Comparison of ENCODE assay signal across 36 mouse cellular contexts in the genomic region with DNA sequence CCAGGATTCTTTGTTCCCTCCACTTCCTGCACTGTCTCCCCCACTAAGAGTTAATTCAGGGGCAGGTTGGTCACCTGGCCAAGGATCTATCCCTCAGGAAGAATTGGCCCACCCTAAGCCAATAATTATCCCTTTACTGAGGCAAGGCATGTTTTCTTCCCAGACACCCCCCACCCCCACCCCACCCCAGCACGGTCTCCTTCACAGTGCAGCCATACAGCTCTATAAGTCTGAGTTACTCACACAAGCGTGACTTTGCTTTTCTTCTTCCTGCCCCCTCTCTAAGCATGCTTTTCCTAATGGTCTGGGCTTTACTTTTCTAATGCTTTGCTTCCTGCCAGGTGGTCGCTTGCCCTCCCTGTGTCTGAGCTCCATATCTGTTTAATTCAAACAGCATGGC. TPM values are rescaled to one million over a fixed set of nuclear protein-coding genes. Genes with fewer than 3 reads are reported as not detected.
DNase-seq lines count a peak whose midpoint lies in the region; ATAC-seq lines count a peak whose summit lies in the region.
"Had no signal": no experiment of that assay in that cellular context is flagged by ENCODE, and none has a peak within 500 bp of the region (broad histone marks: within the 10 kb centered on the region; RNA-seq: fewer than 3 reads in every experiment).

No protein-coding gene starts in this region.

- no peak overlapping the region for H3K4me3 ChIP-seq in kidney, embryonic 16.5 days (ENCODE audit: low read length)
- no peak overlapping the region for H3K4me3 ChIP-seq in embryonic facial prominence, embryonic 14.5 days (ENCODE audit: low read depth, low read length)
- H3K4me3 ChIP-seq in hindbrain, embryonic 13.5 days, result no peak overlapping the region
- H3K4me3 ChIP-seq: embryonic facial prominence, embryonic 15.5 days; forebrain, embryonic 13.5 days; gastrocnemius, adult 2 months; layer of hippocampus, adult 2 months; left cerebral cortex, adult 2 months; neural tube, embryonic 15.5 days had no signal

- no peak overlapping the region for H3K9ac ChIP-seq in kidney, embryonic 16.5 days (replicated peaks; ENCODE audit: low read length)
- no peak overlapping the region for H3K9ac ChIP-seq in embryonic facial prominence, embryonic 14.5 days (ENCODE audit: low read depth, low read length)
- H3K9ac ChIP-seq in hindbrain, embryonic 13.5 days, result no peak overlapping the region
- H3K9ac ChIP-seq: embryonic facial prominence, embryonic 15.5 days; forebrain, embryonic 13.5 days; hindbrain, embryonic 14.5 days; liver, embryonic 14.5 days; neural tube, embryonic 15.5 days had no signal

- H3K4me2 ChIP-seq in kidney, embryonic 16.5 days (replicated peaks; ENCODE audit: low read depth, low read length), result no peak overlapping the region
- no peak overlapping the region for H3K4me2 ChIP-seq in embryonic facial prominence, embryonic 14.5 days (ENCODE audit: low read depth, low read length)
- no peak overlapping the region for H3K4me2 ChIP-seq in hindbrain, embryonic 13.5 days
- H3K4me2 ChIP-seq: embryonic facial prominence, embryonic 15.5 days; forebrain, embryonic 13.5 days; heart, embryonic 11.5 days; hindbrain, embryonic 14.5 days; neural tube, embryonic 15.5 days had no signal

- no peaks in the 10 kb centered on the region for H3K27me3 ChIP-seq in kidney, embryonic 16.5 days (ENCODE audit: insufficient read depth, low read length)
- H3K27me3 ChIP-seq in embryonic facial prominence, embryonic 14.5 days (replicated peaks; ENCODE audit: control insufficient read depth, insufficient read depth, low read length), result no peaks in the 10 kb centered on the region
- H3K27me3 ChIP-seq in hindbrain, embryonic 13.5 days, result no peaks in the 10 kb centered on the region
- H3K27me3 ChIP-seq: embryonic facial prominence, embryonic 15.5 days; forebrain, embryonic 13.5 days; neural tube, embryonic 15.5 days had no signal

- no peaks in the 10 kb centered on the region for H3K9me3 ChIP-seq in kidney, embryonic 16.5 days (ENCODE audit: low read length)
- H3K9me3 ChIP-seq in embryonic facial prominence, embryonic 14.5 days (ENCODE audit: control insufficient read depth, low read length), result no peaks in the 10 kb centered on the region
- no peaks in the 10 kb centered on the region for H3K9me3 ChIP-seq in hindbrain, embryonic 13.5 days
- H3K9me3 ChIP-seq: embryonic facial prominence, embryonic 15.5 days; forebrain, embryonic 13.5 days; neural tube, embryonic 15.5 days had no signal

- no peaks in the 10 kb centered on the region for H3K36me3 ChIP-seq in kidney, embryonic 16.5 days (ENCODE audit: insufficient read depth, low read length)
- no peaks in the 10 kb centered on the region for H3K36me3 ChIP-seq in embryonic facial prominence, embryonic 14.5 days (ENCODE audit: control insufficient read depth, insufficient read depth, low read length)
- H3K36me3 ChIP-seq in hindbrain, embryonic 13.5 days, result no peaks in the 10 kb centered on the region
- H3K36me3 ChIP-seq: embryonic facial prominence, embryonic 15.5 days; neural tube, embryonic 15.5 days had no signal

- no peak overlapping the region for H3K27ac ChIP-seq in kidney, embryonic 16.5 days (ENCODE audit: low read length)
- H3K27ac ChIP-seq in embryonic facial prominence, embryonic 14.5 days (replicated peaks; ENCODE audit: low read depth, low read length), result no peak overlapping the region
- H3K27ac ChIP-seq in hindbrain, embryonic 13.5 days, result no peak overlapping the region
- H3K27ac ChIP-seq: embryonic facial prominence, embryonic 15.5 days; forebrain, embryonic 13.5 days; gastrocnemius, adult 2 months; hindbrain, embryonic 14.5 days; layer of hippocampus, adult 2 months; left cerebral cortex, adult 2 months; liver, embryonic 14.5 days; macrophage; neural tube, embryonic 15.5 days had no signal

- 36% methylated on average over 3 of the region's 3 CpGs for WGBS in kidney, embryonic 16.5 days
- 40% methylated on average over 3 of the region's 3 CpGs for WGBS in embryonic facial prominence, embryonic 14.5 days
- WGBS in hindbrain, embryonic 13.5 days, result 75% methylated on average over 3 of the region's 3 CpGs

- DNase-seq in heart, adult 11 months, result peak; percentile 31
- no peak for DNase-seq in heart, adult 18-20 months
- no peak for DNase-seq in kidney, adult 8-10 months
- DNase-seq in embryonic facial prominence, embryonic 14.5 days (ENCODE audit: low spot score), result no peak
- no peak for DNase-seq in urinary bladder, postnatal 14 days (ENCODE audit: low spot score)
- DNase-seq: cerebellum, adult 18-20 months; cerebellum, postnatal 10 days; gastrocnemius, adult 2 months; heart, postnatal 36 days; kidney, adult 18-20 months; kidney, postnatal 14 days; liver; lung, adult 2 months; lung, postnatal 10 days; midbrain, embryonic 14.5 days; retina, postnatal 1 day; right cerebral cortex, postnatal 14 days had no signal

- peaks cover 16% of the 10 kb centered on the region for H3K4me1 ChIP-seq in kidney, embryonic 16.5 days (ENCODE audit: insufficient read depth, low read length)
- H3K4me1 ChIP-seq in embryonic facial prominence, embryonic 14.5 days (ENCODE audit: control insufficient read depth, insufficient read depth, low read length), result peaks cover 8% of the 10 kb centered on the region; the same call in 1 of the 2 replicates
- H3K4me1 ChIP-seq in hindbrain, embryonic 13.5 days (replicated peaks), result no peaks in the 10 kb centered on the region
- H3K4me1 ChIP-seq: forebrain, embryonic 13.5 days; neural tube, embryonic 15.5 days had no signal

- ATAC-seq in kidney, embryonic 16.5 days (ENCODE audit: low FRiP score, low TSS enrichment), result 0 out of 2 replicates have a peak, but pooled peaks have one; percentile 52
- peak; percentile 19; the same call in 1 of the 2 replicates for ATAC-seq in embryonic facial prominence, embryonic 14.5 days (ENCODE audit: low read depth)
- ATAC-seq in hindbrain, embryonic 13.5 days (ENCODE audit: low FRiP score), result no peak
- ATAC-seq: CD4-positive, CD25-positive, alpha-beta regulatory T cell, adult 4 months; forebrain, embryonic 13.5 days had no signal

RNA-seq across cellular contexts. Expression of gene Rtp1, which starts 27.0 kb away (rescaled TPM):
- total RNA-seq in heart, adult 18-20 months (2021), result not detected
- polyA plus RNA-seq in kidney, embryonic 16.5 days (2015; fragmentation: Nextera tagmentation; extraction: Ambion mirVana), result 0.05 TPM in 1 of 2 replicates, not detected in the other
- 2.0 and 2.4 TPM in 2 replicates for polyA plus RNA-seq in embryonic facial prominence, embryonic 14.5 days (2014; fragmentation: Nextera tagmentation; extraction: Ambion mirVana)
- polyA plus RNA-seq in hindbrain, embryonic 13.5 days (2015; fragmentation: Nextera tagmentation; extraction: Ambion mirVana), result 0.10 and 0.12 TPM in 2 replicates
- total RNA-seq: adrenal gland, adult 2 months; adrenal gland, postnatal 36 days; common myeloid progenitor, adult 5-6 weeks; gastrocnemius, adult 2 months; heart, postnatal 36 days; megakaryocyte-erythroid progenitor cell, adult 5-6 weeks had no signal
- polyA plus RNA-seq: adrenal gland, adult 2 months; CD4-positive, CD25-positive, alpha-beta regulatory T cell, adult 4 months; forebrain, embryonic 13.5 days; heart, embryonic 11.5 days; heart, embryonic 16.5 days; hindbrain, embryonic 14.5 days; liver, embryonic 14.5 days; lung, adult 2 months; macrophage; midbrain, embryonic 14.5 days; neural tube, embryonic 15.5 days; small intestine, adult 2 months; stomach, embryonic 14.5 days had no signal
